15 mouse cellular contexts compared by ENCODE assay signal in the genomic region with DNA sequence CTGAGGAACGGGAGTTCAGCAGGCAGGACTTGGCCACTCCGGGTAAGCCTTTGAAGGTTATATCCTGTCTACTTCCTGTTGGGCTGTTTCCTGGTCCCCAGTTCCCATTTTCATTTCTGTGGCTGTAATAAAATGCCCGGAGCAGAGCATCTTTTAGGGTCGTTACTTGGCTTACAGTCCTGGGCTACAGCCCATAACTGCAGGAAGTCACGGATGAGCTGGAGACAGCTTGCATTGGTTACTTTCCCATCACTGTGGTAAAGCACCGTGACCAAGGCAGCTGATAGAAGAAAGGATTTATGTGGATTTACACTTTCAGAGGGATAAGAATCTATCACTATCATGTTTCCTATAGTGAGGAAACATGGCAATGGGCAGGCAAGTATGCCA. TPM values are rescaled to one million over a fixed set of nuclear protein-coding genes. Genes with fewer than 3 reads are reported as not detected.
DNase-seq lines count a peak whose midpoint lies in the region; ATAC-seq lines count a peak whose summit lies in the region.
"Had no signal": no experiment of that assay in that cellular context is flagged by ENCODE, and none has a peak within 500 bp of the region (broad histone marks: within the 10 kb centered on the region; RNA-seq: fewer than 3 reads in every experiment).

No protein-coding gene starts in this region.

- no peak overlapping the region for H3K9ac ChIP-seq in embryonic facial prominence, embryonic 15.5 days
- no peak overlapping the region for H3K9ac ChIP-seq in hindbrain, embryonic 16.5 days (ENCODE audit: low read depth, low read length)
- no peak overlapping the region for H3K9ac ChIP-seq in midbrain, embryonic 13.5 days (replicated peaks)
- H3K9ac ChIP-seq: embryonic facial prominence, embryonic 12.5 days; heart, embryonic 13.5 days had no signal

- DNase-seq in embryo, embryonic 11 days, result peak; percentile 12
- DNase-seq in embryo, embryonic 10 days (ENCODE audit: low spot score), result no peak
- no peak for DNase-seq in lung, adult 18-20 months
- DNase-seq in testis, postnatal 14 days (ENCODE audit: low spot score), result no peak
- DNase-seq: adrenal gland, postnatal 25 days; kidney, postnatal 4 days; liver; thymus, postnatal 14 days had no signal

- H3K27me3 ChIP-seq in embryonic facial prominence, embryonic 15.5 days, result no peaks in the 10 kb centered on the region
- no peaks in the 10 kb centered on the region for H3K27me3 ChIP-seq in hindbrain, embryonic 16.5 days (replicated peaks; ENCODE audit: control insufficient read depth, insufficient read depth, low read length)
- no peaks in the 10 kb centered on the region for H3K27me3 ChIP-seq in midbrain, embryonic 13.5 days
- H3K27me3 ChIP-seq: embryonic facial prominence, embryonic 12.5 days; heart, embryonic 13.5 days had no signal

- peaks cover 17% of the 10 kb centered on the region for H3K4me1 ChIP-seq in embryonic facial prominence, embryonic 15.5 days
- H3K4me1 ChIP-seq in hindbrain, embryonic 16.5 days (ENCODE audit: control insufficient read depth, insufficient read depth, low read depth, low read length), result peaks cover 16% of the 10 kb centered on the region
- peaks cover 41% of the 10 kb centered on the region for H3K4me1 ChIP-seq in midbrain, embryonic 13.5 days (replicated peaks)

- H3K36me3 ChIP-seq in embryonic facial prominence, embryonic 15.5 days, result no peaks in the 10 kb centered on the region
- no peaks in the 10 kb centered on the region for H3K36me3 ChIP-seq in hindbrain, embryonic 16.5 days (ENCODE audit: control insufficient read depth, insufficient read depth, low read length)
- no peaks in the 10 kb centered on the region for H3K36me3 ChIP-seq in midbrain, embryonic 13.5 days
- H3K36me3 ChIP-seq: embryonic facial prominence, embryonic 12.5 days; heart, embryonic 13.5 days had no signal

- 22% methylated on average over 6 of the region's 6 CpGs for WGBS in embryonic facial prominence, embryonic 15.5 days
- WGBS in hindbrain, embryonic 16.5 days, result 43% methylated on average over 6 of the region's 6 CpGs
- 68% methylated on average over 6 of the region's 6 CpGs for WGBS in midbrain, embryonic 13.5 days

- ATAC-seq in embryonic facial prominence, embryonic 15.5 days (ENCODE audit: insufficient number of reproducible peaks, low FRiP score, low TSS enrichment, low read depth), result 0 out of 2 replicates have a peak, but pooled peaks have one; percentile 21
- ATAC-seq in hindbrain, embryonic 16.5 days, result no peak
- ATAC-seq in midbrain, embryonic 13.5 days, result no peak
- ATAC-seq in megakaryocyte-erythroid progenitor cell, adult 5-6 weeks (replicated peaks; ENCODE audit: low FRiP score, low TSS enrichment, poor library complexity, severe bottlenecking), result no peak
- ATAC-seq: intestine, postnatal 0 days had no signal

- peak overlapping the region; percentile 17; the same call in 1 of the 2 replicates for H3K27ac ChIP-seq in embryonic facial prominence, embryonic 15.5 days (replicated peaks)
- peak overlapping the region; percentile 75 for H3K27ac ChIP-seq in hindbrain, embryonic 16.5 days (ENCODE audit: low read depth, low read length)
- peak overlapping the region; percentile 61 for H3K27ac ChIP-seq in midbrain, embryonic 13.5 days

- no peaks in the 10 kb centered on the region for H3K9me3 ChIP-seq in embryonic facial prominence, embryonic 15.5 days (replicated peaks)
- no peaks in the 10 kb centered on the region for H3K9me3 ChIP-seq in hindbrain, embryonic 16.5 days (ENCODE audit: control insufficient read depth, low read length)
- peaks cover 4% of the 10 kb centered on the region; the same call in 1 of the 2 replicates for H3K9me3 ChIP-seq in midbrain, embryonic 13.5 days
- H3K9me3 ChIP-seq: embryonic facial prominence, embryonic 12.5 days; heart, embryonic 13.5 days had no signal

- no peak overlapping the region for H3K4me3 ChIP-seq in embryonic facial prominence, embryonic 15.5 days (replicated peaks)
- H3K4me3 ChIP-seq in hindbrain, embryonic 16.5 days (ENCODE audit: low read length), result no peak overlapping the region
- no peak overlapping the region for H3K4me3 ChIP-seq in midbrain, embryonic 13.5 days (replicated peaks)
- H3K4me3 ChIP-seq: embryonic facial prominence, embryonic 12.5 days; heart, embryonic 13.5 days had no signal

- H3K4me2 ChIP-seq in embryonic facial prominence, embryonic 15.5 days (replicated peaks), result no peak overlapping the region; the same call in 1 of the 2 replicates
- no peak overlapping the region for H3K4me2 ChIP-seq in hindbrain, embryonic 16.5 days (ENCODE audit: low read length)
- H3K4me2 ChIP-seq in midbrain, embryonic 13.5 days (replicated peaks), result no peak overlapping the region
- H3K4me2 ChIP-seq: embryonic facial prominence, embryonic 12.5 days; heart, embryonic 13.5 days had no signal

RNA-seq across cellular contexts. Expression of a gene that starts 9.8 kb away (rescaled TPM):
- 8.1 TPM in 2 replicates for polyA plus RNA-seq in embryonic facial prominence, embryonic 15.5 days (2015; fragmentation: Nextera tagmentation; extraction: Ambion mirVana)
- 6.6 and 8.3 TPM in 2 replicates for polyA plus RNA-seq in hindbrain, embryonic 16.5 days (2015; fragmentation: Nextera tagmentation; extraction: Ambion mirVana)
- polyA plus RNA-seq in midbrain, embryonic 13.5 days (2015; fragmentation: Nextera tagmentation; extraction: Ambion mirVana), result 8.9 and 9.0 TPM in 2 replicates
- total RNA-seq in megakaryocyte-erythroid progenitor cell, adult 5-6 weeks (2014; fragmentation: Nextera tagmentation), result 5.4 and 7.3 TPM in 2 replicates
- 4.9 and 5.2 TPM in 2 replicates for total RNA-seq in megakaryocyte-erythroid progenitor cell, adult 5-6 weeks (2017)

Comparison
In these comparisons a context has a peak if more than half of its experiments do, and no peak if none do; other contexts are left out.
1. H3K27ac ChIP-seq: peak in every context shown above with its lines; median percentile 75 in hindbrain, embryonic 16.5 days; 61 in midbrain, embryonic 13.5 days; 17 in embryonic facial prominence, embryonic 15.5 days.